Mouse (Mus musculus): Measurements from ENCODE around the gene Slc25a21. TPM values are rescaled to one million over a fixed set of nuclear protein-coding genes. Genes with fewer than 3 reads are reported as not detected.
A peak's percentile ranks its signal among the peaks of the same experiment; 100 is the strongest.

The Slc25a21 gene
- polyA plus RNA-seq, 1 experiment from 2014 or later = 0.25 TPM

GRCm38 (mm10) chr12:57204276-57204851 lies 7.1 kb upstream of the Slc25a21 start:
- no peak overlapping the region for H3K27ac ChIP-seq
- 87% methylated on average over 4 of the region's 4 CpGs for WGBS
- no peak overlapping the region for H3K4me2 ChIP-seq (replicated peaks)
- ATAC-seq (ENCODE audit: low FRiP score, low read depth) = no peak
- H3K36me3 ChIP-seq = no peaks in the 10 kb centered on the region
- no peaks in the 10 kb centered on the region for H3K27me3 ChIP-seq (replicated peaks)
- no peak overlapping the region for H3K4me3 ChIP-seq
- H3K9me3 ChIP-seq = no peaks in the 10 kb centered on the region
- H3K4me1 ChIP-seq = no peaks in the 10 kb centered on the region
- no peak overlapping the region for H3K9ac ChIP-seq

- Histone ChIP-seq H3K27ac (no peak overlapping the region), H3K36me3 (no peaks in the 10 kb centered on the region), H3K4me3 (no peak overlapping the region), H3K9ac (no peak overlapping the region), H3K27me3 (replicated peaks) (peaks cover 3% of the 10 kb centered on the region), H3K4me1 (peaks cover 4% of the 10 kb centered on the region), H3K4me2 (replicated peaks) (no peak overlapping the region), H3K9me3 (no peaks in the 10 kb centered on the region)
- 94% methylated on average over 3 of the region's 3 CpGs for WGBS
- no peak for ATAC-seq (ENCODE audit: low FRiP score, low read depth)
Observed at GRCm38 (mm10) chr12:57201901-57202300, 4.6 kb upstream of the Slc25a21 start.

GRCm38 (mm10) chr12:57199427-57199826 lies 2.2 kb upstream of the Slc25a21 start:
- Histone ChIP-seq H3K27ac (no peak overlapping the region), H3K4me2 (replicated peaks) (no peak overlapping the region), H3K9ac (no peak overlapping the region), H3K36me3 (no peaks in the 10 kb centered on the region), H3K27me3 (replicated peaks) (peaks cover 10% of the 10 kb centered on the region), H3K4me3 (no peak overlapping the region), H3K4me1 (peaks cover 10% of the 10 kb centered on the region), H3K9me3 (no peaks in the 10 kb centered on the region)
- ATAC-seq (ENCODE audit: low FRiP score, low read depth) = no peak
- 97% methylated on average over 2 of the region's 2 CpGs for WGBS

- Histone ChIP-seq H3K9ac (no peak overlapping the region), H3K27me3 (replicated peaks) (peaks cover 10% of the 10 kb centered on the region), H3K27ac (no peak overlapping the region), H3K36me3 (no peaks in the 10 kb centered on the region), H3K4me2 (replicated peaks) (no peak overlapping the region), H3K4me3 (no peak overlapping the region), H3K9me3 (no peaks in the 10 kb centered on the region), H3K4me1 (peaks cover 10% of the 10 kb centered on the region)
- no peak for ATAC-seq (ENCODE audit: low FRiP score, low read depth)
Observed at GRCm38 (mm10) chr12:57198269-57198668, 997 bp upstream of the Slc25a21 start.

- peak overlapping the region; percentile 47 for H3K9ac ChIP-seq
- H3K27ac ChIP-seq = no peak overlapping the region
- peaks cover 10% of the 10 kb centered on the region for H3K27me3 ChIP-seq (replicated peaks)
- H3K4me2 ChIP-seq (replicated peaks) = peak overlapping the region; percentile 85
- peaks cover 10% of the 10 kb centered on the region for H3K4me1 ChIP-seq
- H3K4me3 ChIP-seq = peak overlapping the region; percentile 44
- peak; percentile 64 for ATAC-seq (ENCODE audit: low FRiP score, low read depth)
- no peaks in the 10 kb centered on the region for H3K36me3 ChIP-seq
- H3K9me3 ChIP-seq = no peaks in the 10 kb centered on the region
- 1% methylated on average over 59 of the region's 59 CpGs for whole genome bisulfite sequencing
Observed at GRCm38 (mm10) chr12:57196608-57197362, 487 bp downstream of the Slc25a21 start.

GRCm38 (mm10) chr12:57196286-57196607 lies 1.0 kb downstream of the Slc25a21 start:
- H3K27me3 ChIP-seq (replicated peaks) = peaks cover 10% of the 10 kb centered on the region
- no peak for ATAC-seq (ENCODE audit: low FRiP score, low read depth)
- H3K36me3 ChIP-seq = no peaks in the 10 kb centered on the region
- no peaks in the 10 kb centered on the region for H3K9me3 ChIP-seq
- peak overlapping the region; percentile 44 for H3K4me3 ChIP-seq
- WGBS = 6% methylated on average over 8 of the region's 8 CpGs
- peak overlapping the region; percentile 47 for H3K9ac ChIP-seq
- H3K4me2 ChIP-seq (replicated peaks) = peak overlapping the region; percentile 85
- H3K27ac ChIP-seq = no peak overlapping the region
- H3K4me1 ChIP-seq = peaks cover 10% of the 10 kb centered on the region

- H3K4me1 ChIP-seq = peaks cover 10% of the 10 kb centered on the region
- no peak for ATAC-seq (ENCODE audit: low FRiP score, low read depth)
- no peak overlapping the region for H3K4me3 ChIP-seq
- WGBS = 31% methylated on average over 3 of the region's 3 CpGs
- H3K9me3 ChIP-seq = no peaks in the 10 kb centered on the region
- H3K9ac ChIP-seq = no peak overlapping the region
- no peak overlapping the region for H3K4me2 ChIP-seq (replicated peaks)
- H3K36me3 ChIP-seq = no peaks in the 10 kb centered on the region
- H3K27ac ChIP-seq = no peak overlapping the region
- H3K27me3 ChIP-seq (replicated peaks) = peaks cover 10% of the 10 kb centered on the region
Observed at GRCm38 (mm10) chr12:57194609-57195008, 2.7 kb downstream of the Slc25a21 start.

- no peaks in the 10 kb centered on the region for H3K4me1 ChIP-seq
- 84% methylated on average over 4 of the region's 4 CpGs for WGBS
- H3K4me2 ChIP-seq (replicated peaks) = no peak overlapping the region
- no peaks in the 10 kb centered on the region for H3K27me3 ChIP-seq (replicated peaks)
- no peaks in the 10 kb centered on the region for H3K9me3 ChIP-seq
- no peak for ATAC-seq (ENCODE audit: low FRiP score, low read depth)
- H3K9ac ChIP-seq = no peak overlapping the region
- H3K4me3 ChIP-seq = no peak overlapping the region
- H3K36me3 ChIP-seq = no peaks in the 10 kb centered on the region
- H3K27ac ChIP-seq = no peak overlapping the region
Observed at GRCm38 (mm10) chr12:57187032-57187431, 10.2 kb downstream of the Slc25a21 start.

- Histone ChIP-seq H3K4me2 (replicated peaks) (no peak overlapping the region), H3K9me3 (no peaks in the 10 kb centered on the region), H3K27ac (no peak overlapping the region), H3K4me1 (no peaks in the 10 kb centered on the region), H3K4me3 (no peak overlapping the region), H3K36me3 (no peaks in the 10 kb centered on the region), H3K27me3 (replicated peaks) (no peaks in the 10 kb centered on the region), H3K9ac (no peak overlapping the region)
- ATAC-seq (ENCODE audit: low FRiP score, low read depth) = no peak
- WGBS = 76% methylated on average over 2 of the region's 2 CpGs
Observed at GRCm38 (mm10) chr12:57186126-57186525, 11.1 kb downstream of the Slc25a21 start.

GRCm38 (mm10) chr12:57185475-57185874 lies 11.8 kb downstream of the Slc25a21 start:
- H3K27me3 ChIP-seq (replicated peaks) = no peaks in the 10 kb centered on the region
- H3K4me1 ChIP-seq = no peaks in the 10 kb centered on the region
- no peak overlapping the region for H3K4me3 ChIP-seq
- H3K9me3 ChIP-seq = no peaks in the 10 kb centered on the region
- H3K27ac ChIP-seq = no peak overlapping the region
- no peak for ATAC-seq (ENCODE audit: low FRiP score, low read depth)
- 0% methylated on average over 1 of the region's 1 CpGs for WGBS
- no peak overlapping the region for H3K4me2 ChIP-seq (replicated peaks)
- H3K9ac ChIP-seq = no peak overlapping the region
- no peaks in the 10 kb centered on the region for H3K36me3 ChIP-seq

GRCm38 (mm10) chr12:57184401-57185147 lies 12.7 kb downstream of the Slc25a21 start:
- H3K36me3 ChIP-seq = no peaks in the 10 kb centered on the region
- no peak overlapping the region for H3K27ac ChIP-seq
- WGBS = 64% methylated on average over 2 of the region's 2 CpGs

GRCm38 (mm10) chr12:57179465-57180188 lies 17.6 kb downstream of the Slc25a21 start:
- Histone ChIP-seq H3K27me3 (replicated peaks) (no peaks in the 10 kb centered on the region), H3K4me1 (no peaks in the 10 kb centered on the region), H3K9ac (no peak overlapping the region), H3K36me3 (no peaks in the 10 kb centered on the region), H3K9me3 (no peaks in the 10 kb centered on the region), H3K27ac (no peak overlapping the region), H3K4me2 (replicated peaks) (no peak overlapping the region), H3K4me3 (no peak overlapping the region)
- WGBS = 27% methylated on average over 5 of the region's 5 CpGs
- ATAC-seq (ENCODE audit: low FRiP score, low read depth) = peak; percentile 41

More at GRCm38 (mm10) chr12:57184401-57185147, 12.7 kb downstream of the Slc25a21 start:
- no peaks in the 10 kb centered on the region for H3K4me1 ChIP-seq
- no peak overlapping the region for H3K9ac ChIP-seq
- no peak for ATAC-seq (ENCODE audit: low FRiP score, low read depth)
- no peaks in the 10 kb centered on the region for H3K27me3 ChIP-seq (replicated peaks)
- H3K4me2 ChIP-seq (replicated peaks) = no peak overlapping the region
- no peak overlapping the region for H3K4me3 ChIP-seq
- no peaks in the 10 kb centered on the region for H3K9me3 ChIP-seq
